Mouse (Mus musculus) ES-E14 (cell line): ENCODE data around the gene Bhlhe40.

Source experiments
- MAFK ChIP-seq: IDR thresholded peaks from 2 replicates; pipeline ENCODE4 v1.6.1; 2014; ENCODE audit warnings: mild to moderate bottlenecking, low read depth, low read length, inconsistent platforms; ENCODE audit not compliant: insufficient read depth
- ZNF384 ChIP-seq: IDR thresholded peaks from 2 replicates; pipeline ENCODE4 v1.6.1; 2012; ENCODE audit warnings: low read depth, low read length, inconsistent platforms

DNA sequence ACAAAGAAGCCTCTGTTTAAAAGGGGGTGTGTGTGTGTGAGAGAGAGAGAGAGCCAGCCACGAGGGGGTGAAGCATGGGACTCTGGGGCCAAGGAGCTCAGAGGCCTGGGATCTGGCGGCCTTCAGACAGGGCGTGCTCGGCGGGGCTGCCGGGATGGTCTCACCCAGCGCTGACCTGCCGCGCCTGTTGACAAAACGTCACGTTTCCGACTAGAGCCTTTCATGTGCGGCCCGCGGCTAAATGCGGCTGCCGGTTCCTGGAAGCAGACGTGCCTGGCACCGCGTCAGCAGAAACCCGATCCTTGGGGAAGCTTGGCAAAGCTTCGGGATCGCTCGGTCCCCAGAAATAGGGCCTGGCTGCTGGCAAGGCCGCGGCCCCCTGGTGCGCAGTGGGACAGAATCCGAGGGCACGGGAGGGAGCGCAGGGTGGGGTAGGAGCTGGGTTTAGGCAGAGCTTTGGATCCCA lies 7.9 kb downstream of the Bhlhe40 start:
- no peak for TF ChIP-seq MAFK
- no peak for TF ChIP-seq ZNF384
